Mouse (Mus musculus): ENCODE data around the gene Oxgr1.
"Not testable (repeated sequence)": the region's sequence is repeated elsewhere in the genome, so short reads cannot be mapped to it uniquely, and the experiment has no call there.

The Oxgr1 gene

GRCm38 (mm10) chr14:120042187-120042820 is at the start of gene Oxgr1:
Gene Oxgr1, minus strand, starts transcription at chr14:120042435.
- no peak for DNase-seq (ENCODE audit: low read depth, low spot score)

- DNase-seq (ENCODE audit: low read depth, low spot score) = no peak
Measured at GRCm38 (mm10) chr14:120090401-120090800, 48.2 kb upstream of the Oxgr1 start.

DNA sequence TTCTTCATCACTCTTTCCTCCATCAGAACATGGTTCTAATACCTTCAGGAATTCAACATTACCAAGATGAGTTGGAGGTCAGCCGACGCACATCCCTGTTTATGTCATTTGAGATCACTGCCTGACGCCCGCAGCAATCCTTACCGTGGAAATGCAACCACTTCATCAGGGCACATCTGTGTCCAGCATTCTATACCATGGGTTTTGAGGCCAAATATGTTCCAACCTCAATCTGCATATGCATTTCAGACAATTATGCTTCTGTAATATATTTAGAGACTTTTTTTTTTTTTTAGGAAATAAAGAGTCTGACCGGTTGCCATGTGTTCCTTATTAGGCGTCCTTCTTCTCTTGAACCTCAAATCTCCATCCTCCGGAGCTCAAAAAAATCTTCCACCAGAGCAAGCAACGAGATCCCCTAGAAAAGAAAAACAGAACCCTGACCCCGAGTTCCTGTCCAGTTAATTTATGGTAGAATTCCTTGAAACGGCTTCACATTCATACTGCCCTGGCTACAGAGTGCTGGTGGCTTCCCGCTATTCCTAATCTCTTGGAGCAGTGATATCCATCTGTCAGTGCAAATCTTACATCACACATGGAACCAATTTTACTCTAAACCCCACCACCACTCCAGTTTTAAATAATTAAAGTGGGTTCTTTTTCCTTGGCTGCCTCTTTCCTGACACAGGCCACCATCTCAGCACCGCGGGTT is 47.6 kb upstream of the Oxgr1 start:
- DNase-seq (ENCODE audit: low read depth, low spot score) = no peak

GRCm38 (mm10) chr14:120089006-120089648 is 46.9 kb upstream of the Oxgr1 start:
- no peak for DNase-seq (ENCODE audit: low read depth, low spot score)

DNA sequence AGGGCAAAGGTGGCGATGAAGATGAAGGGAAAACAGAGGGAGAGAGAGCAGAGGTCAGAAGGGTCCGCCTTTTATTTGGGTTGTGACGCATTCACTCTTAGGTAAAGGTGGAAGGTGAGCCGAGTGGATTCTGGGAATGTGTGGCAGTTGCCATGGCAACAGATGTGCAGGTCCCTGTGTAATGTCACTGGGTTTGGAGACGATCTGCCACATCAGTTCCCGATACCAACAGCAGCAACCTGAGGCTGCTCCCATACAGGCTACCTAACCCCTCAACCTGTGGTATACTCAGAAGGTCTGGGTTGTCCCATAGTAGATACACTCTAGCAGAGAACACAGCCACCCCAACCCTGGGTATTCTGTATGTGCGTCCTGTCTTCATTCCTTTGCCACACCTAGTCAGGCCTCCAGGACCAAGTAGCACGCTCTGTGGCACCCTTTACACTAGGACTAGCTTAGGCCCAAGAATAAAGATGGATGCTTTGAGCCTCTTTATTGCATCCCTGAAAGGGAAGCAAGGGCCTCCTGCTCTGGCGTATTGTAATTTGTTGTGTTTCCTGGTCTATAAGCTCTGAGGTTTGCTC is 41.9 kb upstream of the Oxgr1 start:
- DNase-seq (ENCODE audit: low read depth, low spot score) = no peak

GRCm38 (mm10) chr14:120076192-120076591 is 34.0 kb upstream of the Oxgr1 start:
- DNase-seq (ENCODE audit: low read depth, low spot score) = no peak

DNA sequence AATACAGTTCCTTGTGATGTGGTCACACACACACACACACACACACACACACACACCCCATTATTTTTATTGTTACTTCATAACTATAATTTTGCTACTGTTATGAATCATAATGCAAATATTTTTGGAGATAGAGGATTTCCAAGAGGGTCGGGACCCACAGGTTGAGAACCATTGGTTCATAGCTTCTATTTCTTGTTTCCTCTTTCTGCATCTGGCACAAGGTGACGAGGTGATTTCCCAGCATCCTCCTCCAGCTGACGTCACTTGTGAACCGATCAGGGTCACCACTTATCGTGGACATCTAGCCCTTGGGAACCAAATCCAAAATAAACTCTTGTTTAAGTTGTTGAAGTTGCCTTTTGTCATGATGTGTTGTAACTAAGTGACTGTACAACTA is 33.5 kb upstream of the Oxgr1 start:
- no peak for DNase-seq (ENCODE audit: low read depth, low spot score)

DNA sequence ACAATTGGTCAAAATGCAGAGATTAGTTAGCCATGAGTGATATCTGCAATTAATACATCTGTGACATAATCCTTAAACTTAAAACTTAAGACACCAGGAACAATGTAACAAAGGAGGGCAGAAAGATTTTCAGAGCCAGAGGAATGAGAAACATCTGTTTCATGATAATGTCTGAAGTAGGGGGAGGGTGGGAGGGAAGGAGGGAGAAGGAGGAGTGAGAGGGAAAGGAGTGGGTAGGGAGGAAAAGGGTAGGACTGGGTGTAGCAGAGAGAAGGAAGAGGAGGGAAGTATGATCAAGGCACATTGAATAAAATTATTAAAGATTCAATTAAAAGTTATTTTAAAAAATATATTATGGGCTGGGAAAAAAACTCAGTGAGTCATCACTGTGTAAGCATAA is 32.0 kb upstream of the Oxgr1 start:
- DNase-seq (ENCODE audit: low read depth, low spot score) = no peak

DNA sequence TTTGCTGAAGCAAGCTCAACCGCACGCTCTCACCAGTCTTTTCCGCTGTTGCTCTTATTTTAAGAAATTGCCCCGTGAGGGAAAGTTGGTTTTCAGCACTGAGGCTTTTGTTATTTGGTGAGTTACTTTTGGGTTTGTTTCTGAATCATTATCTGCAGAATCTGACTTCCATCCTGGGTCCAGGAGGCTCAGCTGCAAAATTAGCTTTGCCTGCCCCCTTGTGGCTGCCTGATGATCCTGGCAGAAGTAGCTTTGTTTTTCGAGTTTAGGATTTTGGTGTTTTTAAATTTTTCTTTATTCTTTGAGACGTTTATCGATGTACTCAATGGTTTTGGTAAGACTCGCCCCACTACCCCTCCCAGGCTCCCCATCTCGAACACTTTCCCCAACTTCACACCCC is 18.9 kb upstream of the Oxgr1 start:
- no peak for DNase-seq (ENCODE audit: low read depth, low spot score)

GRCm38 (mm10) chr14:120033454-120033853 is 8.8 kb downstream of the Oxgr1 start:
- no peak for DNase-seq (ENCODE audit: low read depth, low spot score)

GRCm38 (mm10) chr14:120019948-120020347 is 22.3 kb downstream of the Oxgr1 start:
- no peak for DNase-seq (ENCODE audit: low read depth, low spot score)

DNA sequence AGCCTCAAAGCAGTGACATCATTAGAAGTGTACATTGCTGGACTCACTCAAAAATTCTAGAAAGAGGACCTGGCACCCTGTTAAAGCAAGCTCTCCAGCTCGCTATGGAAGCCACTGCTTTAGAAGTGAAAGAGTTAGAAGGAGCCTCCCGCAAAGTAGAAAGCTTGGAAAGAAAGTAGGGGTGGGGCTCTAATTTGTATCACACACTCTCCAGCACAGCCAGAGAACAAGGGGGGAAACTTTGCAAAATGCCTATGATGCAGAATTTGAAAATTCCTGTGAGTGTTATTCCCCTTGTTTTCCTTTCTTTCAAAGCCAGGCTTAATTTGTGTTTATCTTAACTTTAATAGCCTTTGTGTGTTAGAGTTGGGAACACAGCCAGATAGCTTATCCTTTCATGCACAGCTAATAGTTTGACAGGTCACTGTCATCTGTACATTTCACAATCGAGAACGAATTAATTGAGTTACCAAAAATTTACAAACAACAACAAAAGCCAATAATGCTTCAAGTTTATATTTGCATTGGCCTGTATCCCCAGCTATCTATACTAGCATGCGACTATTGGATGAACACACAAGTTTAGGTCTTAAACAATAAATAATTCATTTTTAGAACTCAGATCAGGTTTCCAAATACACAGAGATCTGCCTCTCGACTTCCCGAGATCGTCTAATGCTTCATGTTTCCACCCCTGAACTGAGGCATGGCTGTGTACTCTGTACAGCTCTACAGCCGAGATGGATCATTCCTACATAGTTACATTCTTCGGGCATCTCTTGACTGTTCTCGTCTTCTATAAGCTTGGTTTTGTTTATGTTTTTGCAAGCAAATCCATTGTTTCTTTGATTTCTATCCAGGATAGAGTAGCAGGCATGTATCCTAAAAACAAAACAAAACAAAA is 32.0 kb downstream of the Oxgr1 start:
- no peak for DNase-seq (ENCODE audit: low read depth, low spot score)

GRCm38 (mm10) chr14:120005153-120005552 is 37.1 kb downstream of the Oxgr1 start:
- no peak for DNase-seq (ENCODE audit: low read depth, low spot score)

- DNase-seq (ENCODE audit: low read depth, low spot score) = no peak
Measured at GRCm38 (mm10) chr14:120003661-120004060, 38.6 kb downstream of the Oxgr1 start.

DNA sequence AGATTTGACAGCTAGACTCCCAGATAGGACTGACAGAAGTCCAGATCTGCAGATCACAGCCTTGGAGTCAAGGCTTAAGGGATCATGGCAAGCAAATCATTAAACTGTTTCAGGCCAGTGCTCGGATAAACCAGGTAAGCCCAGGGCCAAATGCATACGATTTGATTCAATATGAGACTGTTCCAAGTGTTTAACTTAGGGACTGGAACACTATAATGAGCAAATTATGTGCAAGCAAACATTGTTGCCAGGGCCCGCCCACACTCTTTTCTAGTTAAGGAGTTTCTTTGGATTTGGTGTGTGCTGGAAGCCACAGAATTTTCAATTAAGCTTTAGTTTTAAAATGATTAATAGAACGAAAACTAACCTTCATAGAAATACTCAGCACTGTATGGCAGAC is 39.6 kb downstream of the Oxgr1 start:
- no peak for DNase-seq (ENCODE audit: low read depth, low spot score)

GRCm38 (mm10) chr14:119989651-119990050 is 52.6 kb downstream of the Oxgr1 start:
- no peak for DNase-seq (ENCODE audit: low read depth, low spot score)

- no peak for DNase-seq (ENCODE audit: low read depth, low spot score)
Measured at GRCm38 (mm10) chr14:119988937-119989645, 53.1 kb downstream of the Oxgr1 start.

DNA sequence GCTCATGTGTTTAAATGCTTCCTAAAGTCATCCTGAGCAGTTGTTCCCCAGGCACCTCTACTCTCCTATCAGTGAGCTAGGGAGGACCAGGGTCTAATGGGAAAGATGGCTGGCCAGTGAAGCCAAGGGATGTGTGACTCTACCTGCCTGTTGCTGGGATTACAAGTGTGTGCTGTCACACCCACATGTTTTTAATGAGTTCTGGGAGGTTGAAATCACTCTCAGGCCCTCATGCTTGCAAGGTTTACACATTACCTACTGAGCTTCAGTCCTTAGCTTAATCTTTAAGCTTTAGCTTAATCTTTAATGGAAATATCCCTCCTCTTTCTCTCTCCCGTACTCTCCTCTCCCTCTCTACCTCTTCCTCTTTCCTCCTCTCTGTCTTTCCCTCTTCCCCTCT is 55.0 kb downstream of the Oxgr1 start:
- no peak for DNase-seq (ENCODE audit: low read depth, low spot score)

- no peak for DNase-seq (ENCODE audit: low read depth, low spot score)
Measured at GRCm38 (mm10) chr14:119986778-119987177, 55.5 kb downstream of the Oxgr1 start.

GRCm38 (mm10) chr14:119986351-119986750 is 55.9 kb downstream of the Oxgr1 start:
- DNase-seq (ENCODE audit: low read depth, low spot score) = not testable (repeated sequence)

- no peak for DNase-seq (ENCODE audit: low read depth, low spot score)
Measured at GRCm38 (mm10) chr14:119981314-119981713, 60.9 kb downstream of the Oxgr1 start.

Data from c-Kit-negative CD71-positive TER-119-positive erythroid progenitor cells, embryonic 14.5 days (primary cell).